Mouse (Mus musculus) forebrain, embryonic 12.5 days (tissue): ENCODE measurements around the gene Tox3. TPM values are rescaled to one million over a fixed set of nuclear protein-coding genes. Genes with fewer than 3 reads are reported as not detected.

Experiments used
- ATAC-seq: fragments of 200-750 bp; cut with Nextera tagmentation; 2 replicates; pipeline ENCODE4 v1.8.0; 2017; ENCODE audit warnings: moderate TSS enrichment; ENCODE audit not compliant: low FRiP score
- H3K27ac ChIP-seq: fragments of 300-500 bp; sonication (generic); 2 replicates; pipeline ENCODE4 v1.5.1; 2016; ENCODE audit warnings: mild to moderate bottlenecking
- H3K27me3 ChIP-seq: fragments of 300-500 bp; sonication (generic); 2 replicates; pipeline ENCODE4 v1.6.1; 2016; ENCODE audit warnings: mild to moderate bottlenecking
- H3K36me3 ChIP-seq: fragments of 300-500 bp; sonication (generic); replicated peaks from 2 replicates; pipeline ENCODE4 v1.6.1; 2016; ENCODE audit warnings: mild to moderate bottlenecking
- H3K4me1 ChIP-seq: fragments of 300-500 bp; sonication (generic); 2 replicates; pipeline ENCODE4 v1.6.1; 2016
- H3K4me2 ChIP-seq: fragments of 300-500 bp; sonication (generic); 2 replicates; pipeline ENCODE4 v1.6.1; 2016; ENCODE audit warnings: mild to moderate bottlenecking, moderate library complexity
- H3K4me3 ChIP-seq: fragments of 300-500 bp; sonication (generic); replicated peaks from 2 replicates; pipeline ENCODE4 v1.5.1; 2016; ENCODE audit warnings: mild to moderate bottlenecking
- H3K9ac ChIP-seq: fragments of 300-500 bp; sonication (generic); 2 replicates; pipeline ENCODE4 v1.6.1; 2016; ENCODE audit warnings: mild to moderate bottlenecking
- H3K9me3 ChIP-seq: fragments of 300-500 bp; sonication (generic); 2 replicates; pipeline ENCODE4 v1.6.1; 2016
- WGBS: fragments of 180-500 bp; shearing (Covaris S2); methylation state at CpG from one replicate; pipeline ENCODE4 v1.1.7; 2016; 5-methylcytosine and 5-hydroxymethylcytosine counted together
- polyA plus RNA-seq: library from polyadenylated mRNA; unstranded; fragments of >200 nt; fragmentation: Nextera tagmentation; extraction: Ambion mirVana; gene quantifications from 2 replicates; pipeline ENCODE4 v1.2.1, GENCODE M21; 2016

The Tox3 gene
- polyA plus RNA-seq, 1 experiment from 2014 or later: 41.3 TPM

GRCm38 (mm10) chr8:90352991-90353390 is 4.8 kb upstream of the Tox3 start:
- no peak for ATAC-seq
- no peak overlapping the region for H3K27ac ChIP-seq
- WGBS: 43% methylated on average over 2 of the region's 2 CpGs
- no peak overlapping the region for H3K4me3 ChIP-seq
- H3K4me2 ChIP-seq: no peak overlapping the region
- no peaks in the 10 kb centered on the region for H3K9me3 ChIP-seq
- peaks cover 10% of the 10 kb centered on the region; the same call in 1 of the 2 replicates for H3K27me3 ChIP-seq
- H3K36me3 ChIP-seq: no peaks in the 10 kb centered on the region
- H3K9ac ChIP-seq: no peak overlapping the region
- peaks cover 36% of the 10 kb centered on the region for H3K4me1 ChIP-seq

DNA sequence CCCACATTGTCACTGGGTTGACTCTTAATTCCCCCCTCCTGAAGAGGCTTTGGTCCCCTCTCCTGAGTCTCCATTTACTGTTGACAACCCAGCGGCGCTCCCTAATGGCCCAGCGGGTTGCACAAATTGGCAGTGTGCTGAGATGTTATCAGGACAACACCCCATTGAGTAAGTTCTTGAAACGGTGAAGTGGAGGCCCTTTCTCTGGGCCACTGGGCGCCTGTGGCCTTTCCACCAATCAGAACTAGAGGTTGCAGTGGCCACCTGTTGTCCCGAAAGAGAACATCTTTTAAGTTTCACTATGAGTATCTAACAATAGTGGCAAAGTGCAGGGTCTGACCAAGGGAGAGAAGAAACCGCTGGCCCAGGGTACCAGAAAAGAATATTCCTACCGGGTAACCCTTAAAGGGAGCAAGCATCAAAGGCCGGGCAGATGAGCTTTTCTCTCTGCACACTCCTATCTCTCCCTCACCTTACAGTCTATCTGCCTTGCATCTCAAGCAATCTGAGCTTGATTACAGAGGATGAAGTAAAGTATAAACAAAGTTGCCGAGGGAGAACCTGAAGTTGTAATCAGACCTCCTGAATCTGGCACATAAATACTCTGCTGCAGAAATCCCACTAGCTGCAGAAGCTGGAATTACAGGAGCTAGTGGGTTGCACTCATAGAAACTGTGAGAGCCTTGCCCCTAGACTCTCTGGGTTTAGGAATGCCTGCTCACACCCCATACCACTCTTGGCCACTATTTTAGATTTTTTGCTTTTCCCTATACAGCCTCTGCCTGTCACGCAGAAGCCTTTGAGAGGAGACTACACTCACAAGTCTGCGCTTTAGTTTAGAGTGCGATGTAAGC is 1.8 kb upstream of the Tox3 start:
- 0 out of 2 replicates have a peak, but pooled peaks have one; percentile 10 for ATAC-seq
- 15% methylated on average over 13 of the region's 13 CpGs for WGBS
- no peaks in the 10 kb centered on the region for H3K36me3 ChIP-seq
- no peak overlapping the region; the same call in 1 of the 2 replicates for H3K4me2 ChIP-seq
- H3K27ac ChIP-seq: 0 out of 2 replicates have a peak overlapping the region, but pooled peaks have one; percentile 32
- peaks cover 53% of the 10 kb centered on the region for H3K4me1 ChIP-seq
- 0 out of 2 replicates have a peak overlapping the region, but pooled peaks have one; percentile 21 for H3K9ac ChIP-seq
- no peak overlapping the region for H3K4me3 ChIP-seq
- H3K27me3 ChIP-seq: peaks cover 10% of the 10 kb centered on the region; the same call in 1 of the 2 replicates
- no peaks in the 10 kb centered on the region for H3K9me3 ChIP-seq

DNA sequence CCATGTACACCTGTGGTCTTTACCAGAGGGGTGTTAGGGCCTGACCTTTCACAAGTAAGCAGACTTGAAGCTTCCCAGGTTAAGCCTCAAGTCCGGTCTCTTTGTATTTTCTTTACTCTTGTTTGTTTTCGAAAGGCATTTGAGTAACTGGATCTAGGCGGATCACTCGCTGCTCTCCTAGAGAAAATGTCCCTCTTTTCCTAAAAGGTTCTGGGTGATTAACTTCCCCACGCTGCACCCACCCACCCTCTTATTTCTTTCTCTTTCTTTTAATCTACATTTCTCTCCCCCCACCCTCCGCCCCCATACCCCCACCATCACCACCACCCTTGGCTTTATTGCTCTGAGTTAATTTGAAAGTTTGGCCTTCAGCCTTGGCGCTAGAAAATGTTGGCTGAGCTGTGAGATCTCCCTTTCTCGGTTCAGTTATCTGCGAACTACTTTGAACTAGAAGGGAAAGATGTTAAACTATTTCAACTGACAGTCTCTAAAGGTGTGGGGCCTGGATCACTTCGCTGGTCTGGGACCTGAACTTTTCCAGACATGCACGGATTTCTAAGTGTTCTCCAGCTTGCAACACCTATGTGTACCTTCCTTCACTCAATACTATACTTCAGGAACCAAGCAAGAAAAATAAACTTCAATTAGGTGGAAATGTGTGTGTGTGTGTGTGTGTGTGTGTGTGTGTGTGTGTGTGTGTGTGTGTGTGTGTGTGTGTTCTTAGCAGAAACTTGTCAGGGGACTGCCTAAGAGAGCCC is 962 bp upstream of the Tox3 start:
- 14% methylated on average over 11 of the region's 11 CpGs for WGBS
- peak overlapping the region; percentile 99 for H3K9ac ChIP-seq
- no peaks in the 10 kb centered on the region for H3K36me3 ChIP-seq
- H3K9me3 ChIP-seq: no peaks in the 10 kb centered on the region
- peak overlapping the region; percentile 95 for H3K4me3 ChIP-seq
- peak overlapping the region; percentile 63 for H3K4me2 ChIP-seq
- peaks cover 52% of the 10 kb centered on the region for H3K4me1 ChIP-seq
- no peak for ATAC-seq
- peaks cover 10% of the 10 kb centered on the region; the same call in 1 of the 2 replicates for H3K27me3 ChIP-seq
- H3K27ac ChIP-seq: peak overlapping the region; percentile 98

DNA sequence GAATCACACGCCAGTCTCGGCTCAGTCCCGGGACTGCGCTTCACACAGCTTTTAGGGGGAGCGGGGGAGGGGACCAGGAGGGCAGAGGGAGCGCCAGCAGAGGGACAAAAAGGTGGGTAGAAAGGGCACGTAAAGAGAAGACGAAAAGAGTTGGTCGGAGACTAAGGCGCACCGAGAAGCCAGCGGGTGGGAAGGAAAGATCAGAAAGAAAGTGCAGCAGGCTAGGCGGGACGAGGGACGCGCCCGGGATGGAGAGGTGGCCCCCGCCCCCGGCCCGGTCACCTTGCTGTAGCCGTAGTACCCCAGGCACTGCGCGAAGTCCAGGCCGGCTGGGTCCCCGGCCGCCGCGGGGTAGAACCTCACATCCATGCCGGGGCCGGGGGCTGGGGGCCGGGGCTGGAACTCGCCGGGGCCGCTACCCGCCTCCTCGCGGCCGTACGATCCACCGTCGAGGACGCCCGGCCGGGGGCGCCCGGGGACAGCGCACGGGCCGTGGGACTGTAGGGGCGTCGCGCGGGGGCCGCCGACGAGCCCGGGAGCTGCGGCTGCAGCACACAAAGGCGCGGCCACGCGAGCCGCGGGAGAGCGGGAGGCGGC is 464 bp downstream of the Tox3 start:
- H3K4me2 ChIP-seq: peak overlapping the region; percentile 63
- H3K36me3 ChIP-seq: 0 out of 2 replicates have a peak, but pooled peaks cover 6% of the 10 kb centered on the region
- ATAC-seq: peak; percentile 51
- peaks cover 43% of the 10 kb centered on the region for H3K4me1 ChIP-seq
- WGBS: under 1% methylated on average over 45 of the region's 66 CpGs
- peak overlapping the region; percentile 98 for H3K27ac ChIP-seq
- no peaks in the 10 kb centered on the region for H3K9me3 ChIP-seq
- H3K27me3 ChIP-seq: peaks cover 10% of the 10 kb centered on the region; the same call in 1 of the 2 replicates
- peak overlapping the region; percentile 99 for H3K9ac ChIP-seq
- peak overlapping the region; percentile 95 for H3K4me3 ChIP-seq

- H3K27me3 ChIP-seq: peaks cover 10% of the 10 kb centered on the region; the same call in 1 of the 2 replicates
- H3K4me1 ChIP-seq: peaks cover 43% of the 10 kb centered on the region
- H3K4me3 ChIP-seq: peak overlapping the region; percentile 95
- no peaks in the 10 kb centered on the region for H3K9me3 ChIP-seq
- ATAC-seq: peak; percentile 3; the same call in 1 of the 2 replicates
- H3K36me3 ChIP-seq: 0 out of 2 replicates have a peak, but pooled peaks cover 6% of the 10 kb centered on the region
- 0% methylated on average over 21 of the region's 21 CpGs for WGBS
- peak overlapping the region; percentile 99 for H3K9ac ChIP-seq
- peak overlapping the region; percentile 98 for H3K27ac ChIP-seq
- H3K4me2 ChIP-seq: peak overlapping the region; percentile 63
These were observed 1.1 kb downstream of the Tox3 start for GRCm38 (mm10) chr8:90346880-90347535.

DNA sequence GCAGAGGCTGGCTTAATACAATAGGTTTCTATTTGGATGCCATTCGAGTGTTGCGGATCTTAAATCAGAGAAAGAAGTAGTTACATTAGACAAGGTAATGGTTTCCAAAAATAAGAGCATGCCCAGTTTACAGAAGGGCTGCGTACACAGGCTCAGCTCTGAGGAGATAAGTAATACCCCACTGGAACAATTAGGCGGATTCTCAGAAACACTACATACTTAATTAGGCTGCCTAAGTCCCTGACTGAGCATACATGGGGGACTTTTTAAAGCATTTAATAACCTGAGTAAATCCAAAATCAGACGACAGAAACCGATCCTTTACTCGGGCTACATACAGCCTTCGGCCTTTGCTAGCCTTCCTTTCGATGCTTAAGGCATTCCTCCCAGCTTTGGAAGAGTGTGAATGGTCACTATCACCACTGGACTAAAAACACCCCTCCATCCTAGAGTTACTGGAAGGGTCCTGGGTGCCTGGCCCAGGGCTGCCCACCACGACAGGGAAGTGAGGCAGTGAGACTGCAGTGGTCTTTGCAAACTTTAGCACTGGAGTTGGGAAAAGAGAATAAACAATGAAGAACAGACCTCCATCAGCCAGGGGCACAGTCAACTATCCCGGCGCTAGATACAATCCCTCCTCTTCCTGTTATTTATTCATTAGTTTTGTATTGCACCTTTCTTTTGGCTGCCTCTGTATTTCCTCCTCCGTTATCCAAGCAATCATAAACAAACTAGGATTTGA is 1.8 kb downstream of the Tox3 start:
- ATAC-seq: no peak
- 8% methylated on average over 13 of the region's 13 CpGs for WGBS

DNA sequence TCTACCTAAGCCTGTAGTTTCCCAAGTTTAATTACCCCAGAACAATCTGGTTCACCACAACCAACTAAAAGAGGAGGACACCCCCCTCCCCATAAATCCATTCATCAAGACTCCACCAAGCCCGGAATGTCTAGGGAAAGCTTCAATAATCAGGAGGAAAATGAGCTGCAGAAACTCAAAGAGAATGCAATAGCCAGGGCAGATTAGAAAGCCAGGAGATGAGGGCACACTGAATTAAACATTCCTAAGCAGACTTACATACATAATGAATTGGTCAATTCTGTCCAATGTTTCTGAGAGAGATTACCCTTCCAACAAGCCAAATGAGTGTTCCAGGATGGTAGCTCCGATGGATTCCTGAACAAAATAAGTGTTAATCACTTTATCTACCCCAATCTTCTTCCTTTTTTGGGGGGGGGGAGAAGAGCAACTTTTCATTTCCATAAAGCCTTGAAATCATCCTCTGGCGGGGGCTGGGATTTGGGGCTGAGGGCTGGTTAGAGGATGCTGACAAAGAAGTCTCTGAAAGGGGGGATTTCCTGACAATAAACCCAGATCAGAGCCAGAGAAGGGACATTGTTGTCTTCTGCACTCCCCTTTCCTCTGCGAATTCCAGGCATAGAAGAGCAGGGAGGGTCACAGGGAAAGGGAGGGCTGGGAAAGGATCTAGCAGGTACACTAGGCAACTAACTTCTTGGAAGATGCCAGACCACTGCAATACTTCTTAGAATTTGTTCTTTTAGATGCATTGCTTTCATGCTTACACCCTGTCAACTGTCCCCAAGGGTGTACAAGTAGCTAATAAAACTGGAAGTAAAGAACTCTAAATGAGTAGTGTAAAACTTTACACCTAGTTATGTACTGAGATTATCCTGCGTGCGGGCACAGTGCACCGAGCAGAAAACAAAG is 17.5 kb downstream of the Tox3 start:
- Histone ChIP-seq H3K4me2 (no peak overlapping the region), H3K4me3 (no peak overlapping the region), H3K27me3 (no peaks in the 10 kb centered on the region), H3K9ac (no peak overlapping the region), H3K27ac (peak overlapping the region; percentile 76), H3K4me1 (peaks cover 48% of the 10 kb centered on the region), H3K36me3 (peaks cover 44% of the 10 kb centered on the region), H3K9me3 (no peaks in the 10 kb centered on the region)
- no peak for ATAC-seq
- 28% methylated on average over 7 of the region's 7 CpGs for WGBS

More for the DNA sequence above, 1.8 kb downstream of the Tox3 start:
- Histone ChIP-seq H3K4me3 (peak overlapping the region; percentile 95), H3K27me3 (0 out of 2 replicates have a peak, but pooled peaks cover 6% of the 10 kb centered on the region), H3K4me2 (peak overlapping the region; percentile 63), H3K4me1 (peaks cover 43% of the 10 kb centered on the region), H3K9ac (peak overlapping the region; percentile 99), H3K9me3 (no peaks in the 10 kb centered on the region), H3K27ac (peak overlapping the region; percentile 98), H3K36me3 (0 out of 2 replicates have a peak, but pooled peaks cover 6% of the 10 kb centered on the region)

- 0 out of 2 replicates have a peak, but pooled peaks cover 12% of the 10 kb centered on the region for H3K36me3 ChIP-seq
- H3K9me3 ChIP-seq: no peaks in the 10 kb centered on the region
- peaks cover 41% of the 10 kb centered on the region for H3K4me1 ChIP-seq
- no peak overlapping the region for H3K4me2 ChIP-seq
- WGBS: 20% methylated on average over 4 of the region's 4 CpGs
- no peak for ATAC-seq
- H3K9ac ChIP-seq: no peak overlapping the region
- H3K27me3 ChIP-seq: no peaks in the 10 kb centered on the region
- 0 out of 2 replicates have a peak overlapping the region, but pooled peaks have one; percentile 25 for H3K27ac ChIP-seq
- H3K4me3 ChIP-seq: no peak overlapping the region
These were observed 24.3 kb downstream of the Tox3 start for GRCm38 (mm10) chr8:90323824-90324223.

DNA sequence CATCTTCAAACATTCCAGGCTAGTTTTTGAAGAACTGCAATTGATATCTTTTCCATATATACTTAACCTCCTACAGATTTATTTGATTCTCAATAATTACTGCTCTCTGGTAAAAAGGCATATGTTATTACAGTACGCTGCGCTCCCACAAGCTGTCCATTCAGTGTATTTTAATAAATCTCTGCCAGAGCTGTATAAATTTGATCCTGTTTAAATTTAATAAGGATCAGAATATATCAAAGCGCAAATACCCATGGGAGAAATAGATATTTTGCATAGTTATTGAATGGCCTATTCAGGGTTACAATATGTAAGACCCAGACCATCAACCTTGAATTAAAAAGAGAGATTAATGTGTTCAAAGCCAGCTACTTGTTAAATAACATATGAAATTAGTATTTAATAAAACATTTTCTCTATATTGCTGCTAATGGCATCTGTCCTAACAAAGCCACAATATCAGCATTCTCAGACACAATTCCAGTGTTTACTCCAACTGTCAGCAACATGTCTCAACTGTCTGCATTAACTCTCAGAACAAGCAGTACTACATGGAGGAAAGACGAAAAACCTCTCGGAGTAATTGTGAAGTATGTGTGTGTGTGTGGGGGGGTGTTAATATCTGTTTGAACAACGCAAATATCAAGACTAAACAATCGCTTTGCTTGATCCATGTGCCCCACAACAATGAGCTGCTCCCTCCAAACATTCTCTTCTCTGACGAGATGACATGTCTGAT is 25.3 kb downstream of the Tox3 start:
- no peak for ATAC-seq
- WGBS: 56% methylated on average over 8 of the region's 8 CpGs
- Histone ChIP-seq H3K27me3 (no peaks in the 10 kb centered on the region), H3K36me3 (peaks cover 16% of the 10 kb centered on the region), H3K9me3 (no peaks in the 10 kb centered on the region), H3K4me1 (peaks cover 40% of the 10 kb centered on the region), H3K9ac (no peak overlapping the region), H3K27ac (no peak overlapping the region), H3K4me3 (no peak overlapping the region), H3K4me2 (no peak overlapping the region)

DNA sequence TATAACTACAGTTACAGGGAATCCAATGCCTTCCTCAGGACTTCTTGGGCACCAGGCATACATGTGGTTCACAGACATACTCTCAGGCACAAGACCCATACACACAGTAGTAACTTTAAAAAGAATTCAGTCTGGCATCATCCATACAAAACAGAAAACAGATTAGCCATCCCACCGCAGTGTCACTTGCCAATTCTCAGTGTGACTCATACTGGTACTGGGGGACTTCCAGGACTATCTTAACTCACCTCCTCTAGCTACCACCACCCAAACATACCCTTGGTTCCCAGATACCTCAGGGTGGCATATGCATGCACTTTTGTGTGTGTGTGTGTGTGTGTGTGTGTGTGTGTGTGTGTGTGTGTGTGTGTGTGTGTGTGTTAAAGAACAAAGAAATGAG is 26.9 kb downstream of the Tox3 start:
- 96% methylated on average over 1 of the region's 1 CpGs for WGBS
- peaks cover 8% of the 10 kb centered on the region for H3K36me3 ChIP-seq
- no peaks in the 10 kb centered on the region for H3K27me3 ChIP-seq

More for the DNA sequence above, 26.9 kb downstream of the Tox3 start:
- no peak overlapping the region for H3K4me3 ChIP-seq
- H3K9ac ChIP-seq: no peak overlapping the region
- peaks cover 39% of the 10 kb centered on the region for H3K4me1 ChIP-seq
- H3K27ac ChIP-seq: no peak overlapping the region
- no peak for ATAC-seq
- H3K4me2 ChIP-seq: no peak overlapping the region
- H3K9me3 ChIP-seq: no peaks in the 10 kb centered on the region
